Comparison of ENCODE assay signal across 17 mouse cellular contexts in genomic region chr2:71338145-71338796, GRCm38 (mm10). TPM values are rescaled to one million over a fixed set of nuclear protein-coding genes. Genes with fewer than 3 reads are reported as not detected.
DNase-seq lines count a peak whose midpoint lies in the region; ATAC-seq lines count a peak whose summit lies in the region.
"Had no signal": no experiment of that assay in that cellular context is flagged by ENCODE, and none has a peak within 500 bp of the region (broad histone marks: within the 10 kb centered on the region; RNA-seq: fewer than 3 reads in every experiment).

No protein-coding gene starts in this region.

- WGBS in macrophage (ENCODE audit: missing documents): 4% methylated on average over 12 of the region's 12 CpGs
- 88% methylated on average over 12 of the region's 12 CpGs for WGBS in midbrain, embryonic 14.5 days

- H3K4me1 ChIP-seq in midbrain, embryonic 14.5 days (ENCODE audit: control insufficient read depth, insufficient read depth, low read length): no peaks in the 10 kb centered on the region
- H3K4me1 ChIP-seq: embryonic facial prominence, embryonic 13.5 days; hindbrain, embryonic 10.5 days; midbrain, embryonic 10.5 days; neural tube, embryonic 13.5 days had no signal

- H3K9me3 ChIP-seq in midbrain, embryonic 14.5 days (ENCODE audit: control insufficient read depth, low read length): no peaks in the 10 kb centered on the region
- H3K9me3 ChIP-seq: embryonic facial prominence, embryonic 13.5 days; hindbrain, embryonic 10.5 days; midbrain, embryonic 10.5 days; neural tube, embryonic 13.5 days had no signal

- H3K9ac ChIP-seq in midbrain, embryonic 14.5 days (replicated peaks; ENCODE audit: low read length): no peak overlapping the region
- H3K9ac ChIP-seq: embryonic facial prominence, embryonic 13.5 days; neural tube, embryonic 13.5 days had no signal

- H3K79me2 ChIP-seq in macrophage (ENCODE audit: inconsistent target): no peaks in the 10 kb centered on the region; the same call in 1 of the 2 replicates

- no peak overlapping the region for H3K4me2 ChIP-seq in midbrain, embryonic 14.5 days (ENCODE audit: low read length)
- H3K4me2 ChIP-seq: embryonic facial prominence, embryonic 13.5 days; neural tube, embryonic 13.5 days had no signal

- ATAC-seq in midbrain, embryonic 14.5 days (ENCODE audit: low FRiP score, low TSS enrichment): no peak
- ATAC-seq: forebrain, embryonic 16.5 days had no signal

- peaks cover 7% of the 10 kb centered on the region; the same call in 1 of the 2 replicates for H3K36me3 ChIP-seq in macrophage (ENCODE audit: inconsistent target)
- H3K36me3 ChIP-seq in midbrain, embryonic 14.5 days (ENCODE audit: control insufficient read depth, insufficient read depth, low read length): peaks cover 12% of the 10 kb centered on the region

- H3K27ac ChIP-seq in macrophage: peak overlapping the region; percentile 71
- no peak overlapping the region for H3K27ac ChIP-seq in midbrain, embryonic 14.5 days (replicated peaks; ENCODE audit: low read depth, low read length)
- H3K27ac ChIP-seq: embryonic facial prominence, embryonic 13.5 days; hindbrain, embryonic 10.5 days; midbrain, embryonic 10.5 days; neural tube, embryonic 13.5 days had no signal

- DNase-seq in layer of hippocampus, adult 11-12 months (ENCODE audit: low spot score): peak; percentile 31
- no peak for DNase-seq in layer of hippocampus, postnatal 10 days (ENCODE audit: low spot score in 2 of 2)
- peak; percentile 17 to 30 for DNase-seq in B cell, adult 2 months
- DNase-seq in c-Kit-positive CD71-negative TER-119-negative erythroid progenitor cells, embryonic 14.5 days (ENCODE audit: low read depth): peak; percentile 44
- no peak for DNase-seq in adrenal gland, postnatal 36 days
- DNase-seq in ovary, adult 18-20 months (ENCODE audit: low spot score): no peak
- no peak for DNase-seq in midbrain, embryonic 14.5 days
- DNase-seq: cerebellum, adult 2 months; kidney, adult 11 months; left cerebral cortex, postnatal 4 days; right cerebral cortex, postnatal 25 days had no signal

- H3K4me3 ChIP-seq in macrophage (ENCODE audit: inconsistent target): peak overlapping the region; percentile 8; the same call in 1 of the 2 replicates
- H3K4me3 ChIP-seq in midbrain, embryonic 14.5 days (replicated peaks; ENCODE audit: low read depth, low read length): no peak overlapping the region
- H3K4me3 ChIP-seq: embryonic facial prominence, embryonic 13.5 days; hindbrain, embryonic 10.5 days; midbrain, embryonic 10.5 days; neural tube, embryonic 13.5 days had no signal

- H3K27me3 ChIP-seq in midbrain, embryonic 14.5 days (ENCODE audit: control insufficient read depth, insufficient read depth, low read length): no peaks in the 10 kb centered on the region
- H3K27me3 ChIP-seq: embryonic facial prominence, embryonic 13.5 days; neural tube, embryonic 13.5 days had no signal

RNA-seq across cellular contexts. Expression of gene Slc25a12, which starts 29.3 kb away (rescaled TPM):
- 100 to 1,000 TPM; 169 to 170 TPM for total RNA-seq in layer of hippocampus, postnatal 10 days (2021)
- total RNA-seq in macrophage (2018; cell fraction: chromatin; rRNA removed): 100 to 1,000 TPM in 10 of 26 experiments, 10 to 100 TPM in 16; 23.6 to 142 (median 66.7) TPM
- total RNA-seq in macrophage (2018; cell fraction: cytosol; rRNA removed): 10 to 100 TPM; 18.0 to 48.7 (median 28.9) TPM
- total RNA-seq in macrophage (2018; cell fraction: nucleus; rRNA removed): 10 to 100 TPM; 15.1 to 90.9 (median 43.4) TPM
- polyA plus RNA-seq in macrophage (2018): 20.9 to 38.7 TPM (median 26.8 TPM) in 3 replicates
- 100 to 1,000 TPM in 1 of 2 experiments, 10 to 100 TPM in 1; 53.6 to 106 TPM for total RNA-seq in adrenal gland, postnatal 36 days (2021)
- 85.2 and 86.3 TPM in 2 replicates for polyA plus RNA-seq in midbrain, embryonic 14.5 days (2014; fragmentation: Nextera tagmentation; extraction: Ambion mirVana)

RNA-seq across cellular contexts. Expression of gene Hat1, which starts 50.5 kb away (rescaled TPM):
- 10 to 100 TPM; 18.9 to 19.8 TPM for total RNA-seq in layer of hippocampus, postnatal 10 days (2021)
- total RNA-seq in macrophage (2018; cell fraction: chromatin; rRNA removed): 10 to 100 TPM; 23.0 to 85.1 (median 46.9) TPM
- total RNA-seq in macrophage (2018; cell fraction: cytosol; rRNA removed): 10 to 100 TPM; 30.5 to 81.7 (median 57.6) TPM
- total RNA-seq in macrophage (2018; cell fraction: nucleus; rRNA removed): 10 to 100 TPM; 21.8 to 73.4 (median 48.9) TPM
- polyA plus RNA-seq in macrophage (2018): 34.4 to 91.9 TPM (median 56.0 TPM) in 3 replicates
- 10 to 100 TPM; 30.7 to 35.8 TPM for total RNA-seq in adrenal gland, postnatal 36 days (2021)
- polyA plus RNA-seq in midbrain, embryonic 14.5 days (2014; fragmentation: Nextera tagmentation; extraction: Ambion mirVana): 42.6 and 56.1 TPM in 2 replicates

Comparison
In these comparisons a context has a peak if more than half of its experiments do, and no peak if none do; other contexts are left out.
1. DNase-seq: peak in layer of hippocampus, adult 11-12 months (single experiment), B cell, adult 2 months (2 of 2) and c-Kit-positive CD71-negative TER-119-negative erythroid progenitor cells, embryonic 14.5 days (single experiment); none in layer of hippocampus, postnatal 10 days (0 of 2), adrenal gland, postnatal 36 days (0 of 2), ovary, adult 18-20 months (single experiment) and midbrain, embryonic 14.5 days (single experiment).